Mouse (Mus musculus): ENCODE measurements around the gene Catsper2.

GRCm38 (mm10) chr2:121415103-121415502 is 1.5 kb upstream of the Catsper2 start:
- no peak for TF ChIP-seq POLR2A (IDR thresholded peaks at IDR 0.05; ENCODE audit: control insufficient read depth in 1 of 2, insufficient read depth in 1 of 2, low read depth in 1 of 2, low read length in 2 of 2, poor library complexity in 1 of 2)
- TF ChIP-seq EP300 (IDR thresholded peaks at IDR 0.05; ENCODE audit: low read depth in 1 of 2, low read length in 2 of 2): no peak
- no peak for TF ChIP-seq UBTF (IDR thresholded peaks at IDR 0.05; ENCODE audit: borderline replicate concordance, insufficient read depth, low read depth, low read length)
- no peak for TF ChIP-seq USF1 (IDR thresholded peaks at IDR 0.05; ENCODE audit: low read depth, low read length)
- no peak for TF ChIP-seq MAFK (IDR thresholded peaks at IDR 0.05; ENCODE audit: borderline replicate concordance, low read depth, low read length)
- TF ChIP-seq MEF2A (IDR thresholded peaks at IDR 0.05; ENCODE audit: extremely low read depth, insufficient replicate concordance, low read depth, low read length, poor library complexity, severe bottlenecking): no peak
- no peak for TF ChIP-seq ZC3H11A (IDR thresholded peaks at IDR 0.05; ENCODE audit: low read depth, low read length)
